Mouse (Mus musculus): ENCODE data around the gene Gm33543. TPM values are rescaled to one million over a fixed set of nuclear protein-coding genes. Genes with fewer than 3 reads are reported as not detected.

The Gm33543 gene
- polyA plus RNA-seq, 1 experiment from 2014 or later = 0.19 TPM

GRCm38 (mm10) chr10:95784837-95785236 lies 57.9 kb downstream of the Gm33543 start:
- Histone ChIP-seq H3K4me1 (ENCODE audit: insufficient read depth, low read length) (no peaks in the 10 kb centered on the region), H3K9ac (replicated peaks; ENCODE audit: low read length) (no peak overlapping the region), H3K27me3 (ENCODE audit: insufficient read depth, low read length) (no peaks in the 10 kb centered on the region), H3K9me3 (ENCODE audit: low read length) (no peaks in the 10 kb centered on the region; the same call in 1 of the 2 replicates), H3K4me2 (replicated peaks; ENCODE audit: low read depth, low read length) (no peak overlapping the region), H3K27ac (ENCODE audit: low read length) (no peak overlapping the region), H3K4me3 (ENCODE audit: low read length) (no peak overlapping the region), H3K36me3 (ENCODE audit: insufficient read depth, low read length) (no peaks in the 10 kb centered on the region)
- WGBS = 35% methylated on average over 7 of the region's 7 CpGs
- no peak for ATAC-seq (ENCODE audit: low FRiP score, low TSS enrichment)

DNA sequence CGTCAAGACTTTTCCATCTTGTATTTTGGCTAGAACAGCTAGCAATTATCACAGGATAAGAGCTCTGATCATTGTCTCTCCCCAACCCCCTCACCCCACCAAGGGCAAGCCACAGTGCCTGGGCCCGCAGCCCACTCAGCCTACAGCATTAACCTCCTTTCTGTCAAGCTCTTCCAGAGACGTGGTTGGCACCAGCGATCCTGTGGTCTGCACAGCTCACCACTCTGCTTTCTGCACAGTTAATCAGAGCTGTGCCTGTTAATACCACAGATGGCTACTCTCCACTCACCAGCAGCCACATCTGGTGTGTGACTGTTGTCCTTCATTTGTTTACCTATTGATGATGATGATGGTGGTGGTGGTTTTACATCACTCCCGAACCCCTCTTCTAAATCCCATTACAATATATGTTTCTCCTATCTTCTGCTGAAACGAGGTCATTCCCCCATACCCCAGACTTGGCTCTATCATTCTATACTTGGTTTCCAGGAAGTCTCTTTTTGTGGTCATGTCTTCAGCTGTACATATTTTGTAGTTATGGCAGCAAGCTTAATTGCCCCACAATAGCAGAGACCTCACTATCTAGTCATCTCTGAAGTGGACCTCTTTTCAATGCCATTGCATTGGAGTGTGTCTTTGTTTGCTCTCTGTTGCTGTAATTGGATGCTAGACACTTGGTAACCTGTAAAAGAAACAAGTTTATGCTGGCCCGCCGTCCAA lies 61.7 kb downstream of the Gm33543 start:
- Histone ChIP-seq H3K9ac (replicated peaks; ENCODE audit: low read length) (no peak overlapping the region), H3K4me2 (replicated peaks; ENCODE audit: low read depth, low read length) (no peak overlapping the region), H3K9me3 (ENCODE audit: low read length) (no peaks in the 10 kb centered on the region), H3K4me3 (ENCODE audit: low read length) (no peak overlapping the region), H3K27me3 (ENCODE audit: insufficient read depth, low read length) (no peaks in the 10 kb centered on the region), H3K4me1 (ENCODE audit: insufficient read depth, low read length) (peaks cover 12% of the 10 kb centered on the region), H3K27ac (ENCODE audit: low read length) (no peak overlapping the region), H3K36me3 (ENCODE audit: insufficient read depth, low read length) (no peaks in the 10 kb centered on the region)
- WGBS = 69% methylated on average over 8 of the region's 8 CpGs
- no peak for ATAC-seq (ENCODE audit: low FRiP score, low TSS enrichment)

DNA sequence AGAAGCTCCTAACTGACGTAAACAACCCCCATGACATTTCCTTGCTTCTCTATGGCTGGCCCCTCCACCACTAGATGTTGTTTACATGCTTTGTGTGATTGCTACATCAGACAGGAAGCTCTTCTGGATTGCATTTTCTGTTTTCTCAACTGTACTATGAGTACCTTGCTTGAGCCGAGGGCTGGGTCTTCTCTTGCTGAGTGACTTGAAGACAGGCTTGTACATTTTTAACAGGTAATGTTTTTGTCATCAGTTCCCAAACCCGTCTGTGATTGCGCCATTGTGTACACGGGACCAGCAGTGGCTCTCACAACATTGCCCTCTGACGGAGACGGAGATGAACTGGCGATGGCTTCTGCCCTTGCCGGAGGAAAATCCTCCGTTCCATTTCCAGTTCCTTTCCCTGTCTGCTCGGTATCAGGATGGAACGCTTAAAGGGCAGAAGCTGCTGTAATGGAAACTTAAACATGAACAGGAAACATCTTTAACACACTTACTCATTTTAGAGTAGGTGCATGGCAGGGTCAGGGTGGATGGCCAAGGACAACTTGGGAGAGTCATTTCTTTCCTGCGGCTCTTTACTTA lies 62.8 kb downstream of the Gm33543 start:
- H3K9ac ChIP-seq (replicated peaks; ENCODE audit: low read length) = no peak overlapping the region
- H3K4me1 ChIP-seq (ENCODE audit: insufficient read depth, low read length) = peaks cover 12% of the 10 kb centered on the region
- H3K4me2 ChIP-seq (replicated peaks; ENCODE audit: low read depth, low read length) = no peak overlapping the region
- no peaks in the 10 kb centered on the region for H3K27me3 ChIP-seq (ENCODE audit: insufficient read depth, low read length)
- WGBS = 82% methylated on average over 13 of the region's 13 CpGs
- H3K9me3 ChIP-seq (ENCODE audit: low read length) = no peaks in the 10 kb centered on the region
- H3K4me3 ChIP-seq (ENCODE audit: low read length) = no peak overlapping the region
- 0 out of 2 replicates have a peak overlapping the region, but pooled peaks have one; percentile 3 for H3K27ac ChIP-seq (ENCODE audit: low read length)
- ATAC-seq (ENCODE audit: low FRiP score, low TSS enrichment) = no peak
- no peaks in the 10 kb centered on the region for H3K36me3 ChIP-seq (ENCODE audit: insufficient read depth, low read length)

DNA sequence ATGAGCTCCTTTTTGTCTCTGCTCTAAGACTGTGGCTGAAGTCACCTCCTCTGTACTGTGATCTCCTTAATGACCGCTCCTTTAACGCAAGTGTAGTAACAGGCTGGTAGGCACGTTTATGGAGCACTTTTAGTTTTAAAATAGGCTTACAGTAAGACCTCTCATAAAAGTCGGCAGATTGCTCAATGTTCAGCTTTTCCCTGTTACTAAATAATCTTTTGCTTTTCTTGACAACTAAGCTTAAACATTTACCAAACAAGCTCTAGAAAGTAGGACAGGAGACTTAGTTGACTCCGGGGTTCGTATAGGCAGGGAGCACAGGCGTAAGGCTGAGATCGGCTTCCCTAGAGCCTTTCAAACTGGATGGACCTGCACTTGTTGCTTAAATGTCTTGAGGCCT lies 64.1 kb downstream of the Gm33543 start:
- peak overlapping the region; percentile 65 for H3K27ac ChIP-seq (ENCODE audit: low read length)
- WGBS = 37% methylated on average over 8 of the region's 8 CpGs
- no peak overlapping the region for H3K4me2 ChIP-seq (replicated peaks; ENCODE audit: low read depth, low read length)

GRCm38 (mm10) chr10:95777701-95778320 lies 64.9 kb downstream of the Gm33543 start:
- ATAC-seq (ENCODE audit: low FRiP score, low TSS enrichment) = no peak
- Histone ChIP-seq H3K4me2 (replicated peaks; ENCODE audit: low read depth, low read length) (no peak overlapping the region), H3K4me1 (ENCODE audit: insufficient read depth, low read length) (peaks cover 22% of the 10 kb centered on the region), H3K4me3 (ENCODE audit: low read length) (no peak overlapping the region), H3K27ac (ENCODE audit: low read length) (peak overlapping the region; percentile 65), H3K9ac (replicated peaks; ENCODE audit: low read length) (no peak overlapping the region), H3K9me3 (ENCODE audit: low read length) (no peaks in the 10 kb centered on the region), H3K36me3 (ENCODE audit: insufficient read depth, low read length) (no peaks in the 10 kb centered on the region), H3K27me3 (ENCODE audit: insufficient read depth, low read length) (no peaks in the 10 kb centered on the region)
- 67% methylated on average over 15 of the region's 15 CpGs for WGBS

More for the DNA sequence above, 64.1 kb downstream of the Gm33543 start:
- peak; percentile 75 for ATAC-seq (ENCODE audit: low FRiP score, low TSS enrichment)
- Histone ChIP-seq H3K4me1 (ENCODE audit: insufficient read depth, low read length) (peaks cover 20% of the 10 kb centered on the region), H3K36me3 (ENCODE audit: insufficient read depth, low read length) (no peaks in the 10 kb centered on the region), H3K9ac (replicated peaks; ENCODE audit: low read length) (no peak overlapping the region), H3K9me3 (ENCODE audit: low read length) (no peaks in the 10 kb centered on the region), H3K4me3 (ENCODE audit: low read length) (no peak overlapping the region), H3K27me3 (ENCODE audit: insufficient read depth, low read length) (no peaks in the 10 kb centered on the region)

- no peak overlapping the region for H3K9ac ChIP-seq (replicated peaks; ENCODE audit: low read length)
- no peaks in the 10 kb centered on the region for H3K27me3 ChIP-seq (ENCODE audit: insufficient read depth, low read length)
- H3K4me2 ChIP-seq (replicated peaks; ENCODE audit: low read depth, low read length) = no peak overlapping the region
- ATAC-seq (ENCODE audit: low FRiP score, low TSS enrichment) = no peak
- WGBS = 91% methylated on average over 1 of the region's 1 CpGs
- H3K9me3 ChIP-seq (ENCODE audit: low read length) = no peaks in the 10 kb centered on the region
- no peaks in the 10 kb centered on the region for H3K36me3 ChIP-seq (ENCODE audit: insufficient read depth, low read length)
- no peak overlapping the region for H3K4me3 ChIP-seq (ENCODE audit: low read length)
- H3K27ac ChIP-seq (ENCODE audit: low read length) = peak overlapping the region; percentile 65
- peaks cover 22% of the 10 kb centered on the region for H3K4me1 ChIP-seq (ENCODE audit: insufficient read depth, low read length)
These were observed 65.7 kb downstream of the Gm33543 start for GRCm38 (mm10) chr10:95777071-95777470.

- no peak for ATAC-seq (ENCODE audit: low FRiP score, low TSS enrichment)
- H3K27ac ChIP-seq (ENCODE audit: low read length) = no peak overlapping the region
These were observed 67.9 kb downstream of the Gm33543 start for GRCm38 (mm10) chr10:95774856-95775255.

GRCm38 (mm10) chr10:95774001-95774628 lies 68.6 kb downstream of the Gm33543 start:
- Histone ChIP-seq H3K9me3 (ENCODE audit: low read length) (no peaks in the 10 kb centered on the region), H3K4me3 (ENCODE audit: low read length) (no peak overlapping the region), H3K9ac (replicated peaks; ENCODE audit: low read length) (no peak overlapping the region), H3K4me2 (replicated peaks; ENCODE audit: low read depth, low read length) (no peak overlapping the region), H3K36me3 (ENCODE audit: insufficient read depth, low read length) (no peaks in the 10 kb centered on the region), H3K4me1 (ENCODE audit: insufficient read depth, low read length) (peaks cover 16% of the 10 kb centered on the region), H3K27me3 (ENCODE audit: insufficient read depth, low read length) (no peaks in the 10 kb centered on the region), H3K27ac (ENCODE audit: low read length) (peak overlapping the region; percentile 8; the same call in 1 of the 2 replicates)
- peak; percentile 72; the same call in 1 of the 2 replicates for ATAC-seq (ENCODE audit: low FRiP score, low TSS enrichment)
- WGBS = 44% methylated on average over 9 of the region's 9 CpGs

More at GRCm38 (mm10) chr10:95774856-95775255, 67.9 kb downstream of the Gm33543 start:
- Histone ChIP-seq H3K4me3 (ENCODE audit: low read length) (no peak overlapping the region), H3K4me2 (replicated peaks; ENCODE audit: low read depth, low read length) (no peak overlapping the region), H3K4me1 (ENCODE audit: insufficient read depth, low read length) (peaks cover 22% of the 10 kb centered on the region), H3K9me3 (ENCODE audit: low read length) (no peaks in the 10 kb centered on the region), H3K36me3 (ENCODE audit: insufficient read depth, low read length) (no peaks in the 10 kb centered on the region), H3K9ac (replicated peaks; ENCODE audit: low read length) (no peak overlapping the region), H3K27me3 (ENCODE audit: insufficient read depth, low read length) (no peaks in the 10 kb centered on the region)
- WGBS = 65% methylated on average over 7 of the region's 7 CpGs

Data from kidney, embryonic 16.5 days (tissue).